Mouse (Mus musculus): ENCODE data around the gene Ctdsp1. TPM values are rescaled to one million over a fixed set of nuclear protein-coding genes. Genes with fewer than 3 reads are reported as not detected.

Ctdsp1 gene
- polyA plus RNA-seq, 1 experiment = 96.1 TPM

GRCm38 (mm10) chr1:74419440-74419794 is 28.1 kb downstream of the Ctdsp1 start:
- Histone ChIP-seq H3K4me3 (ENCODE audit: extremely low read depth, insufficient read depth, insufficient read length) (no peak overlapping the region), H3K27me3 (ENCODE audit: control insufficient read depth, insufficient read depth, low read length) (no peaks in the 10 kb centered on the region), H3K36me3 (ENCODE audit: control insufficient read depth, insufficient read depth, low read length) (no peaks in the 10 kb centered on the region), H3K27ac (ENCODE audit: insufficient read depth, low read length) (no peak overlapping the region), H3K4me1 (ENCODE audit: control insufficient read depth, insufficient read depth, insufficient read length) (no peaks in the 10 kb centered on the region)
- no peak for TF ChIP-seq CTCF (IDR thresholded peaks at IDR 0.05; ENCODE audit: extremely low read depth, insufficient read depth, insufficient read length, insufficient replicate concordance)
- no peak for TF ChIP-seq POLR2A (IDR thresholded peaks at IDR 0.05; ENCODE audit: low read depth, low read length)
- DNase-seq (ENCODE audit: low read depth in 1 of 2, low spot score in 2 of 2) = no peak
- 83% methylated on average over 9 of the region's 9 CpGs for WGBS

GRCm38 (mm10) chr1:74423147-74423546 is 31.8 kb downstream of the Ctdsp1 start:
- DNase-seq (ENCODE audit: low read depth in 1 of 2, low spot score in 2 of 2) = no peak
- Histone ChIP-seq H3K36me3 (ENCODE audit: control insufficient read depth, insufficient read depth, low read length) (no peaks in the 10 kb centered on the region), H3K4me1 (ENCODE audit: control insufficient read depth, insufficient read depth, insufficient read length) (no peaks in the 10 kb centered on the region), H3K4me3 (ENCODE audit: extremely low read depth, insufficient read depth, insufficient read length) (no peak overlapping the region), H3K27ac (ENCODE audit: insufficient read depth, low read length) (no peak overlapping the region), H3K27me3 (ENCODE audit: control insufficient read depth, insufficient read depth, low read length) (no peaks in the 10 kb centered on the region)
- WGBS = 87% methylated on average over 8 of the region's 8 CpGs
- TF ChIP-seq POLR2A (IDR thresholded peaks at IDR 0.05; ENCODE audit: low read depth, low read length) = no peak
- no peak for TF ChIP-seq CTCF (IDR thresholded peaks at IDR 0.05; ENCODE audit: extremely low read depth, insufficient read depth, insufficient read length, insufficient replicate concordance)

- no peaks in the 10 kb centered on the region for H3K36me3 ChIP-seq (ENCODE audit: control insufficient read depth, insufficient read depth, low read length)
- no peak overlapping the region for H3K27ac ChIP-seq (ENCODE audit: insufficient read depth, low read length)
- 48% methylated on average over 7 of the region's 7 CpGs for WGBS
- TF ChIP-seq CTCF (IDR thresholded peaks at IDR 0.05; ENCODE audit: extremely low read depth, insufficient read depth, insufficient read length, insufficient replicate concordance) (no peak), POLR2A (IDR thresholded peaks at IDR 0.05; ENCODE audit: low read depth, low read length) (no peak)
- DNase-seq (ENCODE audit: low read depth in 1 of 2, low spot score in 2 of 2) = no peak
- H3K27me3 ChIP-seq (ENCODE audit: control insufficient read depth, insufficient read depth, low read length) = no peaks in the 10 kb centered on the region
- H3K4me3 ChIP-seq (ENCODE audit: extremely low read depth, insufficient read depth, insufficient read length) = no peak overlapping the region
- H3K4me1 ChIP-seq (ENCODE audit: control insufficient read depth, insufficient read depth, insufficient read length) = no peaks in the 10 kb centered on the region
Observed at GRCm38 (mm10) chr1:74425845-74426244, 34.5 kb downstream of the Ctdsp1 start.

GRCm38 (mm10) chr1:74433220-74433619 is 41.9 kb downstream of the Ctdsp1 start:
- H3K4me1 ChIP-seq (ENCODE audit: control insufficient read depth, insufficient read depth, insufficient read length) = no peaks in the 10 kb centered on the region; the same call in 1 of the 2 replicates
- no peaks in the 10 kb centered on the region for H3K27me3 ChIP-seq (ENCODE audit: control insufficient read depth, insufficient read depth, low read length)
- H3K27ac ChIP-seq (ENCODE audit: insufficient read depth, low read length) = no peak overlapping the region
- WGBS = 93% methylated on average over 6 of the region's 6 CpGs
- peaks cover 2% of the 10 kb centered on the region; the same call in 1 of the 2 replicates for H3K36me3 ChIP-seq (ENCODE audit: control insufficient read depth, insufficient read depth, low read length)
- DNase-seq (ENCODE audit: low read depth in 1 of 2, low spot score in 2 of 2) = no peak
- no peak for TF ChIP-seq POLR2A (IDR thresholded peaks at IDR 0.05; ENCODE audit: low read depth, low read length)
- TF ChIP-seq CTCF (IDR thresholded peaks at IDR 0.05; ENCODE audit: extremely low read depth, insufficient read depth, insufficient read length, insufficient replicate concordance) = no peak
- no peak overlapping the region for H3K4me3 ChIP-seq (ENCODE audit: extremely low read depth, insufficient read depth, insufficient read length)

- TF ChIP-seq CTCF (IDR thresholded peaks at IDR 0.05; ENCODE audit: extremely low read depth, insufficient read depth, insufficient read length, insufficient replicate concordance) = no peak
- TF ChIP-seq POLR2A (IDR thresholded peaks at IDR 0.05; ENCODE audit: low read depth, low read length) = no peak
- 61% methylated on average over 5 of the region's 5 CpGs for WGBS
Observed at GRCm38 (mm10) chr1:74434596-74434995, 43.3 kb downstream of the Ctdsp1 start.

GRCm38 (mm10) chr1:74435563-74435962 is 44.3 kb downstream of the Ctdsp1 start:
- no peak overlapping the region for H3K27ac ChIP-seq (ENCODE audit: insufficient read depth, low read length)
- TF ChIP-seq POLR2A (IDR thresholded peaks at IDR 0.05; ENCODE audit: low read depth, low read length) (no peak), CTCF (IDR thresholded peaks at IDR 0.05; ENCODE audit: extremely low read depth, insufficient read depth, insufficient read length, insufficient replicate concordance) (no peak)
- H3K4me3 ChIP-seq (ENCODE audit: extremely low read depth, insufficient read depth, insufficient read length) = no peak overlapping the region
- peak in 1 of 2 experiments; percentile 25 for DNase-seq (ENCODE audit: low read depth in 1 of 2, low spot score in 2 of 2)
- no peaks in the 10 kb centered on the region for H3K27me3 ChIP-seq (ENCODE audit: control insufficient read depth, insufficient read depth, low read length)
- H3K36me3 ChIP-seq (ENCODE audit: control insufficient read depth, insufficient read depth, low read length) = peaks cover 10% of the 10 kb centered on the region
- WGBS = 28% methylated on average over 6 of the region's 6 CpGs
- no peaks in the 10 kb centered on the region; the same call in 1 of the 2 replicates for H3K4me1 ChIP-seq (ENCODE audit: control insufficient read depth, insufficient read depth, insufficient read length)

More at GRCm38 (mm10) chr1:74434596-74434995, 43.3 kb downstream of the Ctdsp1 start:
- no peaks in the 10 kb centered on the region; the same call in 1 of the 2 replicates for H3K4me1 ChIP-seq (ENCODE audit: control insufficient read depth, insufficient read depth, insufficient read length)
- H3K4me3 ChIP-seq (ENCODE audit: extremely low read depth, insufficient read depth, insufficient read length) = no peak overlapping the region
- H3K27me3 ChIP-seq (ENCODE audit: control insufficient read depth, insufficient read depth, low read length) = no peaks in the 10 kb centered on the region
- peaks cover 6% of the 10 kb centered on the region for H3K36me3 ChIP-seq (ENCODE audit: control insufficient read depth, insufficient read depth, low read length)
- no peak for DNase-seq (ENCODE audit: low read depth in 1 of 2, low spot score in 2 of 2)
- no peak overlapping the region for H3K27ac ChIP-seq (ENCODE audit: insufficient read depth, low read length)

GRCm38 (mm10) chr1:74437702-74438427 is 46.6 kb downstream of the Ctdsp1 start:
- no peak overlapping the region for H3K27ac ChIP-seq (ENCODE audit: insufficient read depth, low read length)
- H3K36me3 ChIP-seq (ENCODE audit: control insufficient read depth, insufficient read depth, low read length) = peaks cover 13% of the 10 kb centered on the region
- 91% methylated on average over 8 of the region's 8 CpGs for WGBS
- no peak overlapping the region for H3K4me3 ChIP-seq (ENCODE audit: extremely low read depth, insufficient read depth, insufficient read length)
- DNase-seq (ENCODE audit: low read depth in 1 of 2, low spot score in 2 of 2) = no peak
- no peaks in the 10 kb centered on the region for H3K27me3 ChIP-seq (ENCODE audit: control insufficient read depth, insufficient read depth, low read length)
- H3K4me1 ChIP-seq (ENCODE audit: control insufficient read depth, insufficient read depth, insufficient read length) = no peaks in the 10 kb centered on the region; the same call in 1 of the 2 replicates
- TF ChIP-seq POLR2A (IDR thresholded peaks at IDR 0.05; ENCODE audit: low read depth, low read length) = no peak
- TF ChIP-seq CTCF (IDR thresholded peaks at IDR 0.05; ENCODE audit: extremely low read depth, insufficient read depth, insufficient read length, insufficient replicate concordance) = no peak

Measured in spleen, adult 2 months (tissue).